Mouse (Mus musculus): ENCODE results near the gene Hspb1. TPM values are rescaled to one million over a fixed set of nuclear protein-coding genes. Genes with fewer than 3 reads are reported as not detected.

Hspb1 gene
- polyA plus RNA-seq, 1 experiment from 2014 or later = 11.4 TPM

DNA sequence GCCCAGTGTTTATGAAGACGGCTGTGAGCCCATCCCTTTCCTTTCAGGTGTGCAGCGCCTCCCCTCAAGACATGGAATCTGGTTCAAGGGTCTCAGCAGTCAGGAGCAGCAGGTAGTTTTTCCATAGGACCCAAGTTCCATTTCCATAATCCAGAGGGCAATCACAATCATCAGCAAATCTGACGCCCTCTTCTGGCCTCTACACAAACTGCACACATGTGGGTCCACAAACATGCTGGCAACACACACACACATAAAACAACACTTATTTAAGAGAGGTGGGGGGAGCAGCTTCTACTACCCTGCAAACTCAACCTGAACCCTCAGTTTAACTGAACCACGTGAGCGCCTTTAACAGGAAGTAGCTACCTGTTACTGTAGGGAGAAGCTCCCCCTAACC, 30.9 kb downstream of the Hspb1 start:
- Histone ChIP-seq H3K4me2 (ENCODE audit: low read depth, low read length, severe bottlenecking) (no peak overlapping the region), H3K27ac (ENCODE audit: low read depth, low read length) (no peak overlapping the region), H3K4me1 (replicated peaks; ENCODE audit: control insufficient read depth, insufficient read depth, low read length) (no peaks in the 10 kb centered on the region), H3K9me3 (ENCODE audit: control insufficient read depth, low read length) (no peaks in the 10 kb centered on the region), H3K9ac (ENCODE audit: low read length) (no peak overlapping the region), H3K4me3 (ENCODE audit: low read depth, low read length) (no peak overlapping the region), H3K36me3 (ENCODE audit: control insufficient read depth, insufficient read depth, low read length) (peaks cover 25% of the 10 kb centered on the region), H3K27me3 (ENCODE audit: control insufficient read depth, insufficient read depth, low read length) (no peaks in the 10 kb centered on the region)
- no peak for DNase-seq (ENCODE audit: low spot score)
- ATAC-seq (replicated peaks; ENCODE audit: low FRiP score) = no peak
- WGBS = 93% methylated on average over 5 of the region's 5 CpGs

DNA sequence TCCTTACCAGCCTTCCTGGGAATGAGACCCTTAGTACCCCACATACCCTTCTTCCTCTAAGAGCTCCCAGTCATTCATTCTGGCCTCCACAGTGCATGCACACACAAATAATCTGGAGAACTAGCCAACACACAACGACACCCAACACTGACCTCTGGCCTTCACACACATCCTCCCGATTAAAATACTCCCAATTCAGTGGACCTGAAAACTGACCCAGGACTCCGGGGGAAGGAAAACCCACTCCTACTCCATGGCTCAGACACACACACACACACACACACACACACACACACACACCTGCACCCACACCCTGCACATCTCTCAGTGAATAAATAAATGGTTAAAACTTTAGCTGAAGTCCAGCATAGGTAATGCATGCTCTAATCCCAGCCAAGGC, 32.2 kb downstream of the Hspb1 start:
- Histone ChIP-seq H3K4me3 (ENCODE audit: low read depth, low read length) (no peak overlapping the region), H3K4me2 (ENCODE audit: low read depth, low read length, severe bottlenecking) (no peak overlapping the region), H3K27me3 (ENCODE audit: control insufficient read depth, insufficient read depth, low read length) (no peaks in the 10 kb centered on the region), H3K9me3 (ENCODE audit: control insufficient read depth, low read length) (no peaks in the 10 kb centered on the region), H3K36me3 (ENCODE audit: control insufficient read depth, insufficient read depth, low read length) (peaks cover 23% of the 10 kb centered on the region), H3K27ac (ENCODE audit: low read depth, low read length) (no peak overlapping the region), H3K4me1 (replicated peaks; ENCODE audit: control insufficient read depth, insufficient read depth, low read length) (no peaks in the 10 kb centered on the region), H3K9ac (ENCODE audit: low read length) (no peak overlapping the region)
- DNase-seq (ENCODE audit: low spot score) (no peak), ATAC-seq (replicated peaks; ENCODE audit: low FRiP score) (no peak)
- 91% methylated on average over 3 of the region's 3 CpGs for WGBS

DNA sequence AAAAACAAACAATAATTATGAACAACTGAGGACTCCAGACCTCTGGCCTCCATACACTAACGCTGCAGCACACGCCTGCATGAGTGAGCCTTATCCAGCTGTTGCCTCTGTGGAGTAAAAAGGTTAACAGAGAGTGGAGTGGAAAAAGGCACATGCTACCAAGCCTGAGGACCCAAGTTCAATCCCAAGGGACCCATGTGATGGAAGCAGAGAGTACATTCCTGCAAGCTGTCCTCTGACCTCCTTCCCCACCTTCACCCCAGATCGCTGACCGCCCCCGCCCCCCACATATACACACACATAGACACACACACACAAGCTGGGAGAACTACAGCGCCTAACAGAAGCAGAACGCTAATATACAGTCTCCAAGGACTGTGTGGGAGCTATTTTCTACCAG, 36.2 kb downstream of the Hspb1 start:
- H3K4me3 ChIP-seq (ENCODE audit: low read depth, low read length) = no peak overlapping the region
- H3K4me2 ChIP-seq (ENCODE audit: low read depth, low read length, severe bottlenecking) = no peak overlapping the region
- peaks cover 15% of the 10 kb centered on the region; the same call in 1 of the 2 replicates for H3K36me3 ChIP-seq (ENCODE audit: control insufficient read depth, insufficient read depth, low read length)
- H3K4me1 ChIP-seq (replicated peaks; ENCODE audit: control insufficient read depth, insufficient read depth, low read length) = peaks cover 2% of the 10 kb centered on the region; the same call in 1 of the 2 replicates
- no peak overlapping the region for H3K9ac ChIP-seq (ENCODE audit: low read length)
- no peaks in the 10 kb centered on the region for H3K9me3 ChIP-seq (ENCODE audit: control insufficient read depth, low read length)
- 96% methylated on average over 7 of the region's 7 CpGs for WGBS
- DNase-seq (ENCODE audit: low spot score) = no peak
- no peak overlapping the region for H3K27ac ChIP-seq (ENCODE audit: low read depth, low read length)
- ATAC-seq (replicated peaks; ENCODE audit: low FRiP score) = no peak
- no peaks in the 10 kb centered on the region for H3K27me3 ChIP-seq (ENCODE audit: control insufficient read depth, insufficient read depth, low read length)

GRCm38 (mm10) chr5:135929685-135930424, 42.1 kb downstream of the Hspb1 start:
- Histone ChIP-seq H3K4me1 (replicated peaks; ENCODE audit: control insufficient read depth, insufficient read depth, low read length) (peaks cover 3% of the 10 kb centered on the region; the same call in 1 of the 2 replicates), H3K36me3 (ENCODE audit: control insufficient read depth, insufficient read depth, low read length) (peaks cover 2% of the 10 kb centered on the region; the same call in 1 of the 2 replicates), H3K9ac (ENCODE audit: low read length) (no peak overlapping the region), H3K4me2 (ENCODE audit: low read depth, low read length, severe bottlenecking) (no peak overlapping the region), H3K9me3 (ENCODE audit: control insufficient read depth, low read length) (no peaks in the 10 kb centered on the region), H3K27ac (ENCODE audit: low read depth, low read length) (no peak overlapping the region), H3K4me3 (ENCODE audit: low read depth, low read length) (no peak overlapping the region), H3K27me3 (ENCODE audit: control insufficient read depth, insufficient read depth, low read length) (no peaks in the 10 kb centered on the region)
- DNase-seq (ENCODE audit: low spot score) (no peak), ATAC-seq (replicated peaks; ENCODE audit: low FRiP score) (no peak)
- 81% methylated on average over 6 of the region's 6 CpGs for WGBS

GRCm38 (mm10) chr5:135931526-135931925, 43.8 kb downstream of the Hspb1 start:
- Histone ChIP-seq H3K9me3 (ENCODE audit: control insufficient read depth, low read length) (no peaks in the 10 kb centered on the region), H3K27ac (ENCODE audit: low read depth, low read length) (no peak overlapping the region), H3K9ac (ENCODE audit: low read length) (no peak overlapping the region), H3K27me3 (ENCODE audit: control insufficient read depth, insufficient read depth, low read length) (no peaks in the 10 kb centered on the region), H3K4me3 (ENCODE audit: low read depth, low read length) (no peak overlapping the region), H3K4me1 (replicated peaks; ENCODE audit: control insufficient read depth, insufficient read depth, low read length) (peaks cover 7% of the 10 kb centered on the region; the same call in 1 of the 2 replicates), H3K36me3 (ENCODE audit: control insufficient read depth, insufficient read depth, low read length) (peaks cover 2% of the 10 kb centered on the region; the same call in 1 of the 2 replicates), H3K4me2 (ENCODE audit: low read depth, low read length, severe bottlenecking) (no peak overlapping the region)
- ATAC-seq (replicated peaks; ENCODE audit: low FRiP score) = no peak
- no peak for DNase-seq (ENCODE audit: low spot score)
- WGBS = 94% methylated on average over 9 of the region's 9 CpGs

DNA sequence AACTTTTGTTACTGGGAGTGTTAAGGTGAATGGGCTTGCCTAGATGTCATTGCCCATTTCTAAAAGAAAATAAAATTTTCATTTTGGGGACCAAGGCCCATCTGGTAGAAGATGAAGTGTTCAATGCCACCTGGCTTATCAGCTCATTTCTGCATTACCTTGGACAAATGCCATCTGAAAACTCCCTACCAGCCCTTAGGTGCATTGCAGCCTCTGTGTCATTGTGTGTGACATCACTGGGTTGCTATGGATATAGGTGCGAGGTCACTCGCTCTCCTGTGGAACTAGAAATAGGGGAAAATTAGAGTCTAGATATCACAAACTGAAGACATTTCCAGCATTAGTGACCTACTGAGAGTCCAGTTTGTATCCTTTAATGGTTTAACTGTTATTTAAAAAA, 44.6 kb downstream of the Hspb1 start:
- ATAC-seq (replicated peaks; ENCODE audit: low FRiP score) (no peak), DNase-seq (ENCODE audit: low spot score) (no peak)
- Histone ChIP-seq H3K9me3 (ENCODE audit: control insufficient read depth, low read length) (no peaks in the 10 kb centered on the region), H3K4me1 (replicated peaks; ENCODE audit: control insufficient read depth, insufficient read depth, low read length) (peaks cover 7% of the 10 kb centered on the region; the same call in 1 of the 2 replicates), H3K27ac (ENCODE audit: low read depth, low read length) (no peak overlapping the region), H3K36me3 (ENCODE audit: control insufficient read depth, insufficient read depth, low read length) (peaks cover 2% of the 10 kb centered on the region; the same call in 1 of the 2 replicates), H3K4me2 (ENCODE audit: low read depth, low read length, severe bottlenecking) (peak overlapping the region; percentile 75), H3K9ac (ENCODE audit: low read length) (no peak overlapping the region), H3K27me3 (ENCODE audit: control insufficient read depth, insufficient read depth, low read length) (no peaks in the 10 kb centered on the region), H3K4me3 (ENCODE audit: low read depth, low read length) (peak overlapping the region; percentile 69)
- 83% methylated on average over 2 of the region's 2 CpGs for WGBS

DNA sequence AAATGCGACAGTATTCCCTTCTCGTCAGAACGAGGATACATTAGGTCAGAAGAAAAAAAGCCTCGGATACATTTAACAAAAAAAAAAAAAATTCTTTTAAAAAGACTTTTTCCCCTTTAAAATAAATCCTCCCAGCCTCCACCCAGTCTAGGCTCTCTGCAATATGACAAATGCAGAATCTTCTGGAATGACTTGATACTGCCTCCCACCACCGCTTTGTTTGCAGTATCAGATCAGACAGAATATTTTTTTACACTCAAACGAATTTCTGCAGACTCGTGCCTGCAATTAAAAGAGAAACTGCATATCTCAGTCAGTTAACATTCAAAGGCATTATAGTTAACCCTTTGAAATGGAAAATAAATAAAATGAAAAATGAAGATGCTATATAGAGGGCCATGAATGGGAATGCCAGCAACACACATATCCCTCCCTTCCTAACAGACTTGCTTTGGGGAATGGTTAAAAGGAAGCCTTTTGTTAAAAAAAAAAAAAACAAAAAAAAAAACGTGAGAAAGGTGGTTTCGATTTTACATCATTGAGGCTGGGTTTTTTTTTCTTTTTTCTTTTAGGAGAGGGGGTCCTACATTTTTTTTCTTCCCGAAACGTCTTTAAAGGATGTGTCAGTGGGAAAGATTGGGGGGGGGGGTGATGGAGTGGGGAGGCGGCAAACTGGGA, 45.6 kb downstream of the Hspb1 start:
- Histone ChIP-seq H3K36me3 (ENCODE audit: control insufficient read depth, insufficient read depth, low read length) (peaks cover 2% of the 10 kb centered on the region; the same call in 1 of the 2 replicates), H3K4me1 (replicated peaks; ENCODE audit: control insufficient read depth, insufficient read depth, low read length) (peaks cover 7% of the 10 kb centered on the region; the same call in 1 of the 2 replicates), H3K4me3 (ENCODE audit: low read depth, low read length) (peak overlapping the region; percentile 69), H3K9ac (ENCODE audit: low read length) (peak overlapping the region; percentile 79), H3K27ac (ENCODE audit: low read depth, low read length) (peak overlapping the region; percentile 89), H3K4me2 (ENCODE audit: low read depth, low read length, severe bottlenecking) (peak overlapping the region; percentile 75), H3K9me3 (ENCODE audit: control insufficient read depth, low read length) (no peaks in the 10 kb centered on the region), H3K27me3 (ENCODE audit: control insufficient read depth, insufficient read depth, low read length) (no peaks in the 10 kb centered on the region)
- no peak for ATAC-seq (replicated peaks; ENCODE audit: low FRiP score)
- 18% methylated on average over 12 of the region's 12 CpGs for WGBS
- no peak for DNase-seq (ENCODE audit: low spot score)

DNA sequence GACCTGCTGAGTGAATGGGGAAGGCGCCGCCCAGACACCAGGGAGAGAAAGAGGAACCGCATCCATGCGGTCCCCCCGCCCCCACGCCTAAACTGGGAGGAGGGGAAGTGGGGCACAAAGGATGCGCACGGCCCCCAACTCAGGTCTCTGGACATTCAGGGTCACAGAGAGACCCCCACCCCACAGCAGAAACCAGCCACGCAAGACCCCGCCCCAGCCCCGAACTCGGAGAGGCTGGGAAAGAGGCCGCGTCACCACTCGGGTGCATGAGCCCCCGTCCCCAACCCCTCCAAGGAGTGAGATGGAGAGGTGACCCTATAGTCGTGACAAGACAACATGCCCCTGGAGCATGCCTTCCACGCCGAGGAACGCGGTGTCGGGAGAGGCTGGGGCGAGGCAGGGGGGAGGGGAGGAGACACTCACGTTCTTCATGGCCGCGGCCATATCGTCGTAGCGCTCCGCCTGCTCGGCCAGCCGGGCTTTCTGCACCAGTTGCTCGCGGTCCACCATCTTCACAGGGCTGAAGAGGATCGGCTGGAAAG, 46.3 kb downstream of the Hspb1 start:
- no peaks in the 10 kb centered on the region for H3K27me3 ChIP-seq (ENCODE audit: control insufficient read depth, insufficient read depth, low read length)
- H3K27ac ChIP-seq (ENCODE audit: low read depth, low read length) = peak overlapping the region; percentile 89
- peaks cover 7% of the 10 kb centered on the region; the same call in 1 of the 2 replicates for H3K4me1 ChIP-seq (replicated peaks; ENCODE audit: control insufficient read depth, insufficient read depth, low read length)
- peak overlapping the region; percentile 75 for H3K4me2 ChIP-seq (ENCODE audit: low read depth, low read length, severe bottlenecking)
- DNase-seq (ENCODE audit: low spot score) = peak; percentile 89
- H3K4me3 ChIP-seq (ENCODE audit: low read depth, low read length) = peak overlapping the region; percentile 69
- H3K9me3 ChIP-seq (ENCODE audit: control insufficient read depth, low read length) = no peaks in the 10 kb centered on the region
- H3K9ac ChIP-seq (ENCODE audit: low read length) = peak overlapping the region; percentile 79
- peak; percentile 72 for ATAC-seq (replicated peaks; ENCODE audit: low FRiP score)
- WGBS = under 1% methylated on average over 29 of the region's 35 CpGs
- H3K36me3 ChIP-seq (ENCODE audit: control insufficient read depth, insufficient read depth, low read length) = peaks cover 2% of the 10 kb centered on the region; the same call in 1 of the 2 replicates

Data from forebrain, embryonic 11.5 days (tissue).